Mouse (Mus musculus) small intestine, adult 2 months (tissue): ENCODE measurements around the gene Oasl1.

ENCODE experiments used
- CTCF ChIP-seq: fragments of 200-500 bp; IDR thresholded peaks from 2 replicates; pipeline ENCODE4 v1.5.1; 2012; ENCODE audit warnings: low read depth, mild to moderate bottlenecking, control low read depth, inconsistent platforms, low read length, moderate library complexity, mixed read lengths; ENCODE audit not compliant: insufficient replicate concordance, insufficient read length; ENCODE audit errors: extremely low read depth
- POLR2A ChIP-seq: fragments of 200-500 bp; IDR thresholded peaks from 2 replicates; pipeline ENCODE4 v1.6.1; 2012; ENCODE audit warnings: low read depth, mild to moderate bottlenecking, control low read depth, inconsistent platforms, low read length, moderate library complexity

DNA sequence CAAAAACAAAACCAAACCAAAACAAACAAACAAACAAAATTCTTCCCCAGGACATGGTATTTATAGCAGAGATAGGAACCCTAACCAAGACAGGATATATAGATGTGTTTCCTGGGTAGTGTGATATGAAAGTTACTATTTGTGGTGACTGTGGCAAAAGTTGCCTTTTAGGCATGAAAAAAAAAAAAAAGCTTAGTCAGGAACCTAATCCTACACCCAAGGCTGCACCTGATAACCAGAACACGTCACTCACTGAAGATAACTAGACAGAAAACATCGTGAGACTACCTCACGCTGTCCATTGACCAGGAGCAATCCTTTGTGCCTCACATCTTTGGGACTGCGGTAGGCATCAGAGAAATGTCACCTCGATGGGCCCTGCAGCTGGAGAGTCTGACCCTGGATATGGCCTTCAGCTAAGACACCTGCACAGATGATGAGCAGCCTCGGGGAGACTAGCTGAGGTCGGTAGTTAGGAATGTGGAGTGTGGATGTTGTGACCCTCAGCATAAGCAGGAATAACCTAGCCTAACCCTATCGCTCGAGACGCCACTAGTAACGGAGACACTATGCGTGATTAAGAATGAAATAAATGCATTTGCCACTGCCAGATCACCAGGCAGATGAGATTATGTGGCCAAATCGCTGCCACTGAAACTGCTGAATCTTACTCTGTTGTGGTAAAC is 26.2 kb upstream of the Oasl1 start, which contains the start of gene Oasl2:
- TF ChIP-seq CTCF = no peak
- no peak for TF ChIP-seq POLR2A
